Mouse (Mus musculus): Measurements from ENCODE around the gene Ripor3. TPM values are rescaled to one million over a fixed set of nuclear protein-coding genes. Genes with fewer than 3 reads are reported as not detected.

The Ripor3 gene
- total and polyA plus RNA-seq, 3 experiments, result 0.17 TPM; not detected in 2

- in situ Hi-C loops (cut with MboI; ENCODE audit: low pct_ligation_motif_present, low pct_unique_long_range_greater_than_20kb, low sequenced_read_pairs), result no loop called here
- TF ChIP-seq MEF2A (IDR thresholded peaks at IDR 0.05; ENCODE audit: borderline replicate concordance, low read depth, low read length) (peak; percentile 73; the same call in 1 of the 2 replicates), TBP (conservative IDR thresholded peaks at IDR 0.05; ENCODE audit: low read depth, low read length) (no peak), ZMIZ1 (IDR thresholded peaks at IDR 0.05; ENCODE audit: low read depth, low read length) (peak; percentile 34; the same call in 1 of the 2 replicates), SIN3A (IDR thresholded peaks at IDR 0.05; ENCODE audit: low read length) (peak; percentile 79), PAX5 (IDR thresholded peaks at IDR 0.05; ENCODE audit: low read length) (no peak), BHLHE40 (IDR thresholded peaks at IDR 0.05; ENCODE audit: low read depth, low read length) (peak; percentile 67), E2F4 (IDR thresholded peaks at IDR 0.05; ENCODE audit: insufficient replicate concordance, low read depth, low read length) (no peak), JUN (IDR thresholded peaks at IDR 0.05; ENCODE audit: insufficient read depth, low read depth, low read length) (no peak), KAT2A (IDR thresholded peaks at IDR 0.05; ENCODE audit: insufficient replicate concordance, low read length) (no peak), RCOR1 (conservative IDR thresholded peaks at IDR 0.05; ENCODE audit: low read depth, low read length) (no peak), MYC (IDR thresholded peaks at IDR 0.05; ENCODE audit: low read depth, low read length) (peak; percentile 54; the same call in 1 of the 2 replicates), CHD2 (IDR thresholded peaks at IDR 0.05; ENCODE audit: low read length) (no peak), ZNF384 (IDR thresholded peaks at IDR 0.05; ENCODE audit: low read depth, low read length) (no peak), CHD1 (IDR thresholded peaks at IDR 0.05; ENCODE audit: low read depth, low read length) (0 out of 2 replicates have a peak, but pooled peaks have one; percentile 49), ZC3H11A (IDR thresholded peaks at IDR 0.05; ENCODE audit: low read depth, low read length) (no peak), MAZ (IDR thresholded peaks at IDR 0.05; ENCODE audit: low read depth, low read length) (0 out of 2 replicates have a peak, but pooled peaks have one; percentile 28), UBTF (IDR thresholded peaks at IDR 0.05; ENCODE audit: low read depth, low read length) (peak; percentile 60; the same call in 1 of the 2 replicates), MAX (IDR thresholded peaks at IDR 0.05; ENCODE audit: low read length) (peak; percentile 76; the same call in 1 of the 2 replicates), SMC3 (IDR thresholded peaks at IDR 0.05; ENCODE audit: low read depth, low read length) (no peak), USF1 (IDR thresholded peaks at IDR 0.05; ENCODE audit: low read depth, low read length) (peak; percentile 32), TCF12 (IDR thresholded peaks at IDR 0.05; ENCODE audit: low read depth, low read length) (peak; percentile 73), ELF1 (IDR thresholded peaks at IDR 0.05; ENCODE audit: low read depth, low read length) (no peak), USF2 (conservative IDR thresholded peaks at IDR 0.05; ENCODE audit: low read depth, low read length) (no peak), MAFK (IDR thresholded peaks at IDR 0.05; ENCODE audit: insufficient replicate concordance, low read length) (no peak), NRF1 (IDR thresholded peaks at IDR 0.05; ENCODE audit: low read depth, low read length) (peak; percentile 88), HCFC1 (IDR thresholded peaks at IDR 0.05; ENCODE audit: low read depth, low read length) (no peak; the same call in 1 of the 2 replicates), CTCF (conservative IDR thresholded peaks at IDR 0.05 in 1 of 2, IDR thresholded peaks at IDR 0.05 in 1 of 2; ENCODE audit: low read depth in 2 of 2, low read length in 2 of 2) (no peak), NELFE (IDR thresholded peaks at IDR 0.05; ENCODE audit: low read depth, low read length) (no peak), EP300 (IDR thresholded peaks at IDR 0.05; ENCODE audit: low read length) (peak; percentile 67), IRF4 (IDR thresholded peaks at IDR 0.05; ENCODE audit: low read depth, low read length) (peak; percentile 76), POLR2A (IDR thresholded peaks at IDR 0.05; ENCODE audit: low read depth, low read length) (no peak), RAD21 (IDR thresholded peaks at IDR 0.05; ENCODE audit: low read depth, low read length) (no peak), POLR2AphosphoS2 (IDR thresholded peaks at IDR 0.05; ENCODE audit: low read depth, low read length) (no peak), GABPA (IDR thresholded peaks at IDR 0.05; ENCODE audit: insufficient replicate concordance, low read depth, low read length) (no peak), MXI1 (IDR thresholded peaks at IDR 0.05; ENCODE audit: low read depth, low read length) (peak; percentile 89), ETS1 (conservative IDR thresholded peaks at IDR 0.05; ENCODE audit: low read depth, low read length) (peak; percentile 84), ZKSCAN1 (IDR thresholded peaks at IDR 0.05; ENCODE audit: borderline replicate concordance, low read depth, low read length) (no peak), JUND (conservative IDR thresholded peaks at IDR 0.05; ENCODE audit: low read depth, low read length) (no peak)
- Histone ChIP-seq H3K4me1 (ENCODE audit: control insufficient read depth in 1 of 2, insufficient read depth in 2 of 2) (peaks cover 70 to 98% of the 10 kb centered on the region in 2 experiments), H3K36me3 (replicated peaks in 1 of 2; ENCODE audit: control insufficient read depth in 1 of 2, insufficient read depth in 1 of 2, low read length in 1 of 2) (peaks cover 0 to 59% of the 10 kb centered on the region in 2 experiments), H3K79me2 (replicated peaks; ENCODE audit: control insufficient read depth, extremely low read depth, insufficient read depth, poor library complexity, severe bottlenecking) (peaks cover 86% of the 10 kb centered on the region), H3K9ac (ENCODE audit: insufficient read depth, low read depth) (peak overlapping the region; percentile 10; the same call in 1 of the 2 replicates), H3K4me2 (ENCODE audit: insufficient read depth, low read depth, poor library complexity, severe bottlenecking) (peak overlapping the region; percentile 27), H3K27me3 (replicated peaks) (no peaks in the 10 kb centered on the region), H3K9me3 (replicated peaks; ENCODE audit: low read length) (no peaks in the 10 kb centered on the region), H3K4me3 (replicated peaks in 1 of 3; ENCODE audit: low read depth in 2 of 3, low read length in 2 of 3, poor library complexity in 1 of 3) (peak overlapping the region in 1 of 3 experiments; percentile 29), H3K27ac (ENCODE audit: insufficient read depth, low read depth) (peak overlapping the region; percentile 88)
- dilution Hi-C loops (cut with MboI; ENCODE audit: extremely low pct_ligation_motif_present, extremely low pct_unique_long_range_greater_than_20kb, low sequenced_read_pairs), result no loop called here
- peak; percentile 63 for DNase-seq (ENCODE audit: extremely low read depth)
Measured at GRCm38 (mm10) chr2:167954928-167955327, 55.5 kb downstream of the Ripor3 start.

All from CH12.LX (cell line).